Comparison of ENCODE assay signal across 37 mouse cellular contexts in the genomic region with DNA sequence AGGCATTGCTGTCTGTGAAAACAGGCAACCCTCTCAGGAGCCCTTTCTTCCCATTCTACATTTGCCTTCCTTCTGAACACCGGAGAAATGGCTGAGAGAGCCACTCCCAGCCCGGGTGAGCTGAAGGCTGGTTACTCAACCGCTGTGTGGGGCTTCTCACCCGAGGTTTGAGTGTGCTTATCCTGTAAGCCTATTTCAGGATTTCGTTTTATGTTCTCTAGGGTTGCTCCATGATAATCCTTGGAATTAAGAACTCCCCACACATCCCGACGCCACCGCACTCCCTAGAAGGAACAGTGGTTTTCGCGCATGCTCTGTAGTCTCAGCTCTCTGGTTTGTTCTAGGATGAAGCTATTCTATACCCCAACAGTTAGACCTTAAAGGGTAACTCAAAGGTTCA. TPM values are rescaled to one million over a fixed set of nuclear protein-coding genes. Genes with fewer than 3 reads are reported as not detected.
DNase-seq lines count a peak whose midpoint lies in the region; ATAC-seq and TF ChIP-seq lines count a peak whose summit lies in the region.
"Had no signal": no experiment of that assay in that cellular context is flagged by ENCODE, and none has a peak within 500 bp of the region (broad histone marks: within the 10 kb centered on the region; RNA-seq: fewer than 3 reads in every experiment).

No protein-coding gene starts in this region.

- ATAC-seq in kidney, embryonic 16.5 days (ENCODE audit: low FRiP score, low TSS enrichment), result no peak
- no peak for ATAC-seq in kidney, embryonic 14.5 days (ENCODE audit: low FRiP score, low TSS enrichment)
- ATAC-seq in Patski, result peak; percentile 58
- ATAC-seq: CD4-positive, CD25-positive, alpha-beta regulatory T cell, adult 4 months; forebrain, embryonic 14.5 days; hindbrain, embryonic 16.5 days; intestine, embryonic 15.5 days; lung, postnatal 0 days; midbrain, embryonic 13.5 days had no signal

- WGBS in kidney, embryonic 16.5 days, result 71% methylated on average over 10 of the region's 10 CpGs
- 70% methylated on average over 10 of the region's 10 CpGs for WGBS in kidney, embryonic 14.5 days

- POLR2A ChIA-PET in Patski (lab: Charles Lee), result no interaction called here

- H3K4me2 ChIP-seq in kidney, embryonic 16.5 days (replicated peaks; ENCODE audit: low read depth, low read length), result peak overlapping the region; percentile 20; the same call in 1 of the 2 replicates
- no peak overlapping the region; the same call in 1 of the 2 replicates for H3K4me2 ChIP-seq in kidney, embryonic 14.5 days (replicated peaks; ENCODE audit: low read depth, low read length)
- H3K4me2 ChIP-seq: intestine, embryonic 15.5 days; liver, embryonic 13.5 days; midbrain, embryonic 13.5 days; neural tube, embryonic 13.5 days had no signal

- no peak overlapping the region for H3K27ac ChIP-seq in kidney, embryonic 16.5 days (ENCODE audit: low read length)
- H3K27ac ChIP-seq in kidney, embryonic 14.5 days (ENCODE audit: low read depth, low read length), result no peak overlapping the region
- H3K27ac ChIP-seq: gastrocnemius, adult 2 months; intestine, embryonic 15.5 days; liver, embryonic 13.5 days; midbrain, embryonic 13.5 days; neural tube, embryonic 13.5 days; stomach, postnatal 0 days had no signal

- CTCF ChIA-PET in Patski (lab: Charles Lee), result no interaction called here

- H3K4me3 ChIP-seq in kidney, embryonic 16.5 days (ENCODE audit: low read length), result no peak overlapping the region
- no peak overlapping the region for H3K4me3 ChIP-seq in kidney, embryonic 14.5 days (ENCODE audit: low read length)
- H3K4me3 ChIP-seq: gastrocnemius, adult 2 months; intestine, embryonic 15.5 days; liver, embryonic 13.5 days; midbrain, embryonic 13.5 days; neural tube, embryonic 13.5 days had no signal

- in situ Hi-C loops in Patski (cut with MboI; ENCODE audit: low pct_unique_long_range_greater_than_20kb), result no loop called here

- H3K27me3 ChIP-seq in kidney, embryonic 16.5 days (ENCODE audit: insufficient read depth, low read length), result no peaks in the 10 kb centered on the region
- no peaks in the 10 kb centered on the region for H3K27me3 ChIP-seq in kidney, embryonic 14.5 days (ENCODE audit: control insufficient read depth, insufficient read depth, low read length)
- H3K27me3 ChIP-seq in Patski, result no peaks in the 10 kb centered on the region
- H3K27me3 ChIP-seq: intestine, embryonic 15.5 days; liver, embryonic 13.5 days; midbrain, embryonic 13.5 days; neural tube, embryonic 13.5 days had no signal

- H3K9ac ChIP-seq in kidney, embryonic 16.5 days (replicated peaks; ENCODE audit: low read length), result no peak overlapping the region
- H3K9ac ChIP-seq in kidney, embryonic 14.5 days (ENCODE audit: low read depth, low read length), result no peak overlapping the region
- H3K9ac ChIP-seq: intestine, embryonic 15.5 days; liver, embryonic 13.5 days; midbrain, embryonic 13.5 days; neural tube, embryonic 13.5 days had no signal

- peaks cover 8% of the 10 kb centered on the region for H3K4me1 ChIP-seq in kidney, embryonic 16.5 days (ENCODE audit: insufficient read depth, low read length)
- H3K4me1 ChIP-seq in kidney, embryonic 14.5 days (ENCODE audit: control insufficient read depth, insufficient read depth, low read length), result 0 out of 2 replicates have a peak, but pooled peaks cover 3% of the 10 kb centered on the region
- H3K4me1 ChIP-seq: intestine, embryonic 15.5 days; liver, embryonic 13.5 days; midbrain, embryonic 13.5 days; neural tube, embryonic 13.5 days had no signal

- H3K9me3 ChIP-seq in kidney, embryonic 16.5 days (ENCODE audit: low read length), result no peaks in the 10 kb centered on the region
- H3K9me3 ChIP-seq in kidney, embryonic 14.5 days (ENCODE audit: control insufficient read depth, low read length), result no peaks in the 10 kb centered on the region
- H3K9me3 ChIP-seq: intestine, embryonic 15.5 days; liver, embryonic 13.5 days; midbrain, embryonic 13.5 days; neural tube, embryonic 13.5 days had no signal

- TF ChIP-seq POLR2A in brain, embryonic 14.5 days (IDR thresholded peaks at IDR 0.05; ENCODE audit: borderline replicate concordance, extremely low read depth, insufficient read depth, insufficient read length, poor library complexity, severe bottlenecking), result no peak

- TF ChIP-seq CTCF in Patski (IDR thresholded peaks at IDR 0.05), result no peak
- no peak for TF ChIP-seq CTCF in brain, embryonic 14.5 days (IDR thresholded peaks at IDR 0.05; ENCODE audit: borderline replicate concordance, extremely low read depth, insufficient read depth, insufficient read length)

- H3K36me3 ChIP-seq in kidney, embryonic 16.5 days (ENCODE audit: insufficient read depth, low read length), result no peaks in the 10 kb centered on the region
- H3K36me3 ChIP-seq in kidney, embryonic 14.5 days (ENCODE audit: control insufficient read depth, insufficient read depth, low read length), result no peaks in the 10 kb centered on the region
- H3K36me3 ChIP-seq: intestine, embryonic 15.5 days; liver, embryonic 13.5 days; midbrain, embryonic 13.5 days; neural tube, embryonic 13.5 days had no signal

- no peak for DNase-seq in Patski (ENCODE audit: low read depth, low spot score)
- peak; percentile 13 for DNase-seq in brain, embryonic 14.5 days (ENCODE audit: low read depth)
- DNase-seq in retina, postnatal 7 days (ENCODE audit: low read depth, low spot score), result peak; percentile 54
- DNase-seq in gastrocnemius, postnatal 10 days, result no peak
- DNase-seq in right cerebral cortex, postnatal 25 days, result no peak
- DNase-seq: adrenal gland, postnatal 10 days; cerebellum, adult 11-12 months; cerebellum, adult 9-11 months; gastrocnemius, adult 2 months; heart, postnatal 14 days; kidney, adult 8-10 months; kidney, postnatal 25 days; liver, embryonic 13.5 days; lung, adult 18-20 months; lung, postnatal 4 days; right cerebral cortex, adult 18-20 months; right cerebral cortex, postnatal 4 days; thymus, postnatal 4 days had no signal

RNA-seq across cellular contexts. Expression of a gene that starts 12.8 kb away (rescaled TPM):
- polyA plus RNA-seq in kidney, embryonic 16.5 days (2015; fragmentation: Nextera tagmentation; extraction: Ambion mirVana), result 0.25 TPM in 1 of 2 replicates, not detected in the other
- not detected in 2 replicates for polyA plus RNA-seq in kidney, embryonic 14.5 days (2014; fragmentation: Nextera tagmentation; extraction: Ambion mirVana)
- polyA plus RNA-seq in Patski (2021), result 0.44 TPM
- polyA plus RNA-seq in brain, embryonic 14.5 days (2012; rRNA removed), result 0.13 and 0.18 TPM in 2 replicates
- total RNA-seq in gastrocnemius, postnatal 10 days (2021), result under 1 TPM; 0.09 to 0.56 TPM
- total RNA-seq: left cerebral cortex, adult 18-20 months; megakaryocyte-erythroid progenitor cell, adult 5-6 weeks had no signal
- polyA plus RNA-seq: forebrain, embryonic 14.5 days; heart, embryonic 14.5 days; lung, postnatal 0 days; neural tube, embryonic 13.5 days had no signal

RNA-seq across cellular contexts. Expression of a gene that starts 38.5 kb away (rescaled TPM):
- polyA plus RNA-seq in kidney, embryonic 16.5 days (2015; fragmentation: Nextera tagmentation; extraction: Ambion mirVana), result 1.6 and 1.8 TPM in 2 replicates
- polyA plus RNA-seq in kidney, embryonic 14.5 days (2014; fragmentation: Nextera tagmentation; extraction: Ambion mirVana), result 0.33 and 0.76 TPM in 2 replicates
- polyA plus RNA-seq in Patski (2021), result 0.09 TPM
- polyA plus RNA-seq in brain, embryonic 14.5 days (2012; rRNA removed), result 0.05 TPM in 2 replicates
- total RNA-seq in gastrocnemius, postnatal 10 days (2021), result under 1 TPM in 1 of 2 experiments, not detected in 1; 0.18 TPM
- total RNA-seq: common myeloid progenitor, adult 5-6 weeks; gastrocnemius, adult 2 months; heart, adult 8-10 months; heart, postnatal 14 days; megakaryocyte-erythroid progenitor cell, adult 5-6 weeks had no signal
- polyA plus RNA-seq: hindbrain, embryonic 11.5 days; neural tube, embryonic 13.5 days had no signal

RNA-seq across cellular contexts. Expression of a gene that starts 39.1 kb away (rescaled TPM):
- 0.32 and 0.35 TPM in 2 replicates for polyA plus RNA-seq in kidney, embryonic 16.5 days (2015; fragmentation: Nextera tagmentation; extraction: Ambion mirVana)
- polyA plus RNA-seq in kidney, embryonic 14.5 days (2014; fragmentation: Nextera tagmentation; extraction: Ambion mirVana), result 0.28 and 0.49 TPM in 2 replicates
- 0.12 TPM for polyA plus RNA-seq in Patski (2021)
- polyA plus RNA-seq in brain, embryonic 14.5 days (2012; rRNA removed), result 0.04 and 0.15 TPM in 2 replicates
- total RNA-seq in gastrocnemius, postnatal 10 days (2021), result under 1 TPM; 0.07 to 0.09 TPM
- total RNA-seq: gastrocnemius, adult 2 months; gastrocnemius, postnatal 4 days; heart, adult 8-10 months; heart, postnatal 14 days; layer of hippocampus, adult 18-20 months; layer of hippocampus, postnatal 10 days; left cerebral cortex, adult 18-20 months; megakaryocyte-erythroid progenitor cell, adult 5-6 weeks had no signal

RNA-seq across cellular contexts. Expression of a gene that starts 48.1 kb away (rescaled TPM):
- polyA plus RNA-seq in kidney, embryonic 16.5 days (2015; fragmentation: Nextera tagmentation; extraction: Ambion mirVana), result 177 and 178 TPM in 2 replicates
- 146 and 179 TPM in 2 replicates for polyA plus RNA-seq in kidney, embryonic 14.5 days (2014; fragmentation: Nextera tagmentation; extraction: Ambion mirVana)
- polyA plus RNA-seq in Patski (2021), result 100 TPM
- polyA plus RNA-seq in brain, embryonic 14.5 days (2012; rRNA removed), result 70.3 and 77.5 TPM in 2 replicates
- total RNA-seq in gastrocnemius, postnatal 10 days (2021), result 10 to 100 TPM; 38.5 to 46.5 TPM

Comparison
In these comparisons a context has a peak if more than half of its experiments do, and no peak if none do; other contexts are left out.
1. DNase-seq: peak in brain, embryonic 14.5 days (single experiment) and retina, postnatal 7 days (single experiment); none in Patski (single experiment), gastrocnemius, postnatal 10 days (single experiment) and right cerebral cortex, postnatal 25 days (single experiment).